Mouse (Mus musculus) megakaryocyte, embryonic 14.5 days (primary cell): ENCODE measurements around the gene 2010315B03Rik.

Experiments used
- FLI1 ChIP-seq: IDR thresholded peaks from 2 replicates; pipeline ENCODE4 v1.6.1; 2012; ENCODE audit warnings: low read length, inconsistent platforms, mixed read lengths
- GATA1 ChIP-seq: IDR thresholded peaks from 3 replicates; pipeline ENCODE4 v1.6.1; 2012; ENCODE audit warnings: mixed read lengths, low read length, inconsistent platforms, borderline replicate concordance

DNA sequence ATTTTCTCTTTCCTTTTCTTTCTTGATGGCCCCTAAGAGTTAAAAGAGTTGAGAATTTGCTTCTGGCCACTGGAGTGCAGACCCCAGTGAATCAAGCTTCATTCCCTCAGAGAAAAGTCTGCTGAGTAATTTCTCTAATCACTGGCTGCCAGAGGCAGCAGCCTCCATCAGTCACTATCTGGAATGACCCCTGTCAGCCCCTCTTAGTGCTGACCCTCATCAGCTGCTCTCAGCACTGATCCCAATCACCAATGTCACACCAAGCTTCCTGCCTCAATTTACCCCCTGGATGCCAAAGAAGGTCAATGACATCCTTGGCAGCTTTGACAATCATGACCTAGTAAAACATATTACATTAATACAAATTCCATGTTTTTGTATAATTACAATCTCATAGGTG lies 45.0 kb downstream of the 2010315B03Rik start:
- TF ChIP-seq GATA1: no peak
- TF ChIP-seq FLI1: no peak
